Mouse (Mus musculus): ENCODE results near the gene Insl5. TPM values are rescaled to one million over a fixed set of nuclear protein-coding genes. Genes with fewer than 3 reads are reported as not detected.
A peak's percentile ranks its signal among the peaks of the same experiment; 100 is the strongest.

Gene Insl5
- polyA plus RNA-seq, 2 experiments = not detected

GRCm38 (mm10) chr4:102978440-102978839 lies 48.2 kb downstream of the Insl5 start, which contains the start of gene Tctex1d1:
TSS of gene Tctex1d1 (plus strand) at chr4:102978606.
- Histone ChIP-seq H3K27me3 (ENCODE audit: control insufficient read depth, insufficient read depth, low read length) (peaks cover 5% of the 10 kb centered on the region), H3K36me3 (replicated peaks; ENCODE audit: control insufficient read depth, insufficient read depth, low read depth) (no peaks in the 10 kb centered on the region), H3K9me3 (ENCODE audit: control insufficient read depth, low read length) (no peaks in the 10 kb centered on the region), H3K9ac (replicated peaks) (no peak within 1 kb of the TSS), H3K4me2 (ENCODE audit: low read depth) (peak within 1 kb of the TSS; percentile 56), H3K27ac (no peak within 1 kb of the TSS), H3K4me1 (replicated peaks; ENCODE audit: control insufficient read depth in 2 of 2, insufficient read depth in 2 of 2, low read length in 1 of 2) (no peaks in the 10 kb centered on the region), H3K4me3 (ENCODE audit: insufficient read depth in 1 of 2, low read depth in 2 of 2, low read length in 2 of 2) (peak within 1 kb of the TSS; percentile 1; a peak in 2 of 4 replicates)
- no peak for DNase-seq (ENCODE audit: low read depth in 3 of 3, low spot score in 3 of 3)
- TF ChIP-seq CTCF (IDR thresholded peaks at IDR 0.05; ENCODE audit: low read depth) = no peak
- no peak for ATAC-seq (ENCODE audit: insufficient read depth)
- 3% methylated on average over 13 of the region's 13 CpGs for WGBS (ENCODE audit: insufficient replicate concordance)

- H3K27me3 ChIP-seq (ENCODE audit: control insufficient read depth, insufficient read depth, low read length) = peaks cover 5% of the 10 kb centered on the region
- no peak for DNase-seq (ENCODE audit: low read depth in 3 of 3, low spot score in 3 of 3)
- WGBS (ENCODE audit: insufficient replicate concordance) = 14% methylated on average over 16 of the region's 16 CpGs
- no peak overlapping the region for H3K4me3 ChIP-seq (ENCODE audit: insufficient read depth in 1 of 2, low read depth in 2 of 2, low read length in 2 of 2)
- no peak overlapping the region for H3K27ac ChIP-seq
- ATAC-seq (ENCODE audit: insufficient read depth) = no peak
- no peaks in the 10 kb centered on the region for H3K4me1 ChIP-seq (replicated peaks; ENCODE audit: control insufficient read depth in 2 of 2, insufficient read depth in 2 of 2, low read length in 1 of 2)
- no peaks in the 10 kb centered on the region for H3K9me3 ChIP-seq (ENCODE audit: control insufficient read depth, low read length)
- H3K36me3 ChIP-seq (replicated peaks; ENCODE audit: control insufficient read depth, insufficient read depth, low read depth) = no peaks in the 10 kb centered on the region
- TF ChIP-seq EP300 (IDR thresholded peaks at IDR 0.05; ENCODE audit: low read depth) = no peak
- TF ChIP-seq CTCF (IDR thresholded peaks at IDR 0.05; ENCODE audit: low read depth) = no peak
- H3K4me2 ChIP-seq (ENCODE audit: low read depth) = peak overlapping the region; percentile 24
- no peak overlapping the region for H3K9ac ChIP-seq (replicated peaks)
Measured at GRCm38 (mm10) chr4:102977778-102978321, 48.8 kb downstream of the Insl5 start.

GRCm38 (mm10) chr4:102976290-102977275 lies 50.1 kb downstream of the Insl5 start:
- Histone ChIP-seq H3K27ac (no peak overlapping the region), H3K9me3 (ENCODE audit: control insufficient read depth, low read length) (no peaks in the 10 kb centered on the region), H3K4me3 (ENCODE audit: insufficient read depth in 1 of 2, low read depth in 2 of 2, low read length in 2 of 2) (no peak overlapping the region), H3K27me3 (ENCODE audit: control insufficient read depth, insufficient read depth, low read length) (peaks cover 5% of the 10 kb centered on the region), H3K4me1 (replicated peaks; ENCODE audit: control insufficient read depth in 2 of 2, insufficient read depth in 2 of 2, low read length in 1 of 2) (no peaks in the 10 kb centered on the region), H3K36me3 (replicated peaks; ENCODE audit: control insufficient read depth, insufficient read depth, low read depth) (no peaks in the 10 kb centered on the region), H3K4me2 (ENCODE audit: low read depth) (no peak overlapping the region), H3K9ac (replicated peaks) (no peak overlapping the region)
- 43% methylated on average over 12 of the region's 12 CpGs for WGBS (ENCODE audit: insufficient replicate concordance)
- ATAC-seq (ENCODE audit: insufficient read depth) = no peak
- no peak for DNase-seq (ENCODE audit: low read depth in 3 of 3, low spot score in 3 of 3)
- TF ChIP-seq EP300 (IDR thresholded peaks at IDR 0.05; ENCODE audit: low read depth) = no peak
- no peak for TF ChIP-seq CTCF (IDR thresholded peaks at IDR 0.05; ENCODE audit: low read depth)

- WGBS (ENCODE audit: insufficient replicate concordance) = 52% methylated on average over 5 of the region's 5 CpGs
- Histone ChIP-seq H3K4me3 (ENCODE audit: insufficient read depth in 1 of 2, low read depth in 2 of 2, low read length in 2 of 2) (no peak overlapping the region), H3K9me3 (ENCODE audit: control insufficient read depth, low read length) (no peaks in the 10 kb centered on the region), H3K27me3 (ENCODE audit: control insufficient read depth, insufficient read depth, low read length) (peaks cover 5% of the 10 kb centered on the region), H3K4me1 (replicated peaks; ENCODE audit: control insufficient read depth in 2 of 2, insufficient read depth in 2 of 2, low read length in 1 of 2) (no peaks in the 10 kb centered on the region), H3K4me2 (ENCODE audit: low read depth) (no peak overlapping the region), H3K36me3 (replicated peaks; ENCODE audit: control insufficient read depth, insufficient read depth, low read depth) (no peaks in the 10 kb centered on the region), H3K27ac (no peak overlapping the region), H3K9ac (replicated peaks) (no peak overlapping the region)
- no peak for DNase-seq (ENCODE audit: low read depth in 3 of 3, low spot score in 3 of 3)
- ATAC-seq (ENCODE audit: insufficient read depth) = no peak
- TF ChIP-seq EP300 (IDR thresholded peaks at IDR 0.05; ENCODE audit: low read depth) (no peak), CTCF (IDR thresholded peaks at IDR 0.05; ENCODE audit: low read depth) (no peak)
Measured at GRCm38 (mm10) chr4:102974172-102974571, 52.5 kb downstream of the Insl5 start.

- Histone ChIP-seq H3K27me3 (ENCODE audit: control insufficient read depth, insufficient read depth, low read length) (no peaks in the 10 kb centered on the region; the same call in 1 of the 2 replicates), H3K27ac (no peak overlapping the region), H3K9me3 (ENCODE audit: control insufficient read depth, low read length) (no peaks in the 10 kb centered on the region), H3K4me1 (replicated peaks; ENCODE audit: control insufficient read depth in 2 of 2, insufficient read depth in 2 of 2, low read length in 1 of 2) (no peaks in the 10 kb centered on the region), H3K4me3 (ENCODE audit: insufficient read depth in 1 of 2, low read depth in 2 of 2, low read length in 2 of 2) (no peak overlapping the region), H3K4me2 (ENCODE audit: low read depth) (no peak overlapping the region), H3K36me3 (replicated peaks; ENCODE audit: control insufficient read depth, insufficient read depth, low read depth) (no peaks in the 10 kb centered on the region), H3K9ac (replicated peaks) (no peak overlapping the region)
- no peak for TF ChIP-seq CTCF (IDR thresholded peaks at IDR 0.05; ENCODE audit: low read depth)
- no peak for TF ChIP-seq EP300 (IDR thresholded peaks at IDR 0.05; ENCODE audit: low read depth)
- DNase-seq (ENCODE audit: low read depth in 3 of 3, low spot score in 3 of 3) (no peak), ATAC-seq (ENCODE audit: insufficient read depth) (no peak)
- whole genome bisulfite sequencing (ENCODE audit: insufficient replicate concordance) = 44% methylated on average over 3 of the region's 3 CpGs
Measured at GRCm38 (mm10) chr4:102972071-102972470, 54.6 kb downstream of the Insl5 start.

Data from liver, embryonic 14.5 days (tissue).